Mouse (Mus musculus): ENCODE data around the gene Tnfaip8l2.
"Not testable (repeated sequence)": the region's sequence is repeated elsewhere in the genome, so short reads cannot be mapped to it uniquely, and the experiment has no call there.

Gene Tnfaip8l2

GRCm38 (mm10) chr3:95112760-95113159, 29.4 kb downstream of the Tnfaip8l2 start:
- DNase-seq (ENCODE audit: low spot score), result no peak

- DNase-seq (ENCODE audit: low spot score), result peak; percentile 89
Observed at GRCm38 (mm10) chr3:95110911-95111726, 31.0 kb downstream of the Tnfaip8l2 start, which contains the start of gene Vps72. TSS of gene Vps72 (plus strand) at chr3:95111022.

- DNase-seq (ENCODE audit: low spot score), result no peak
Observed at GRCm38 (mm10) chr3:95107898-95108297, 34.3 kb downstream of the Tnfaip8l2 start.

- not testable (repeated sequence) for DNase-seq (ENCODE audit: low spot score)
Observed at GRCm38 (mm10) chr3:95107308-95107707, 34.9 kb downstream of the Tnfaip8l2 start.

- DNase-seq (ENCODE audit: low spot score), result peak; percentile 96
Observed at GRCm38 (mm10) chr3:95106338-95107117, 35.6 kb downstream of the Tnfaip8l2 start, which contains the start of gene Pip5k1a. TSS of gene Pip5k1a (minus strand) at chr3:95106930.

- no peak for DNase-seq (ENCODE audit: low spot score)
Observed at GRCm38 (mm10) chr3:95105586-95106337, 36.4 kb downstream of the Tnfaip8l2 start.

- DNase-seq (ENCODE audit: low spot score), result peak; percentile 53
Observed at GRCm38 (mm10) chr3:95105121-95105520, 37.0 kb downstream of the Tnfaip8l2 start.

- DNase-seq (ENCODE audit: low spot score), result no peak
Observed at GRCm38 (mm10) chr3:95100854-95101253, 41.3 kb downstream of the Tnfaip8l2 start.
